Mouse (Mus musculus) CH12.LX (cell line): ENCODE measurements at regions not wholly inside any gene's neighbourhood (a gene's known extent, or its start where the extent isn't known, plus 50 kb on each side); places are given as distances from the start of the nearest gene placed in this dataset.

Experiments
- DNase-seq: peaks from one replicate; pipeline ENCODE4 v3.0.0-alpha.2; 2013; ENCODE audit errors: extremely low read depth
- H3K27ac ChIP-seq: 2 replicates; pipeline ENCODE4 v1.5.1; 2012; ENCODE audit warnings: low read depth, mild to moderate bottlenecking, control low read depth, moderate library complexity; ENCODE audit not compliant: insufficient read depth
- H3K27me3 ChIP-seq: replicated peaks from 2 replicates; pipeline ENCODE3; 2012; ENCODE audit warnings: inconsistent platforms
- H3K36me3 ChIP-seq, 2 experiments: replicated peaks in 1 of 2; 2 replicates each; pipeline versions ENCODE3 to v1.6.1; 2012; ENCODE audit warnings: inconsistent platforms in 1 of 2, low read length in 1 of 2, mild to moderate bottlenecking in 1 of 2, mixed read lengths in 1 of 2, moderate library complexity in 1 of 2; ENCODE audit not compliant: control insufficient read depth in 1 of 2, insufficient read depth in 1 of 2
- H3K4me1 ChIP-seq, 2 experiments: 2 replicates each; pipeline ENCODE4 v1.6.1; 2012; ENCODE audit warnings: inconsistent platforms in 1 of 2, moderate library complexity in 1 of 2; ENCODE audit not compliant: insufficient read depth in 2 of 2, control insufficient read depth in 1 of 2
- H3K4me2 ChIP-seq: 2 replicates; pipeline ENCODE4 v1.6.1; 2012; ENCODE audit warnings: low read depth, mild to moderate bottlenecking, control low read depth; ENCODE audit not compliant: poor library complexity, insufficient read depth, severe bottlenecking
- H3K4me3 ChIP-seq, 3 experiments: fragments of 150-350 bp in 1 of 3; sonication (generic) in 1 of 3; replicated peaks in 1 of 3; 2 replicates each; pipeline versions ENCODE3 to v1.5.1; 2011 to 2012; ENCODE audit warnings: low read depth in 2 of 3, low read length in 2 of 3, mild to moderate bottlenecking in 2 of 3, moderate library complexity in 2 of 3, control low read depth in 1 of 3, improper control_type of control experiment in 1 of 3, inconsistent platforms in 1 of 3, mixed read lengths in 1 of 3; ENCODE audit not compliant: poor library complexity in 1 of 3
- H3K79me2 ChIP-seq: replicated peaks from 2 replicates; pipeline ENCODE4 v1.6.1; 2012; ENCODE audit warnings: mild to moderate bottlenecking, moderate library complexity; ENCODE audit not compliant: control insufficient read depth, poor library complexity, insufficient read depth, severe bottlenecking; ENCODE audit errors: extremely low read depth
- H3K9ac ChIP-seq: 2 replicates; pipeline ENCODE4 v1.6.1; 2012; ENCODE audit warnings: low read depth, mild to moderate bottlenecking, control low read depth, moderate library complexity; ENCODE audit not compliant: insufficient read depth
- H3K9me3 ChIP-seq: replicated peaks from 2 replicates; pipeline ENCODE3; 2012; ENCODE audit warnings: low read length, inconsistent platforms, mixed read lengths
- BHLHE40 ChIP-seq: IDR thresholded peaks from 2 replicates; pipeline ENCODE4 v1.6.1; 2011; ENCODE audit warnings: mild to moderate bottlenecking, low read depth, low read length, improper control_type of control experiment
- CHD1 ChIP-seq: IDR thresholded peaks from 2 replicates; pipeline ENCODE4 v1.6.1; 2012; ENCODE audit warnings: low read depth, low read length, improper control_type of control experiment, inconsistent platforms
- CTCF ChIP-seq, 2 experiments: IDR thresholded peaks in 1 of 2; conservative IDR thresholded peaks in 1 of 2; 2 replicates each; pipeline ENCODE4 v1.5.1; 2011 to 2012; ENCODE audit warnings: low read depth in 2 of 2, low read length in 2 of 2, improper control_type of control experiment in 1 of 2, inconsistent platforms in 1 of 2, mild to moderate bottlenecking in 1 of 2, moderate library complexity in 1 of 2
- E2F4 ChIP-seq: IDR thresholded peaks from 2 replicates; pipeline ENCODE4 v1.6.1; 2011; ENCODE audit warnings: low read depth, low read length, improper control_type of control experiment; ENCODE audit not compliant: insufficient replicate concordance
- ELF1 ChIP-seq: IDR thresholded peaks from 2 replicates; pipeline ENCODE4 v1.6.1; 2014; ENCODE audit warnings: low read depth, mild to moderate bottlenecking, inconsistent platforms, low read length, improper control_type of control experiment
- EP300 ChIP-seq: IDR thresholded peaks from 2 replicates; pipeline ENCODE4 v1.6.1; 2011; ENCODE audit warnings: low read length, improper control_type of control experiment
- ETS1 ChIP-seq: conservative IDR thresholded peaks from 2 replicates; pipeline ENCODE4 v1.6.1; 2012; ENCODE audit warnings: low read depth, mild to moderate bottlenecking, inconsistent platforms, low read length, improper control_type of control experiment, moderate library complexity
- GABPA ChIP-seq: IDR thresholded peaks from 2 replicates; pipeline ENCODE4 v1.6.1; 2012; ENCODE audit warnings: low read depth, low read length, improper control_type of control experiment, inconsistent platforms; ENCODE audit not compliant: insufficient replicate concordance
- IRF4 ChIP-seq: IDR thresholded peaks from 2 replicates; pipeline ENCODE4 v1.6.1; 2014; ENCODE audit warnings: low read depth, mild to moderate bottlenecking, inconsistent platforms, low read length, improper control_type of control experiment
- JUN ChIP-seq: IDR thresholded peaks from 2 replicates; pipeline ENCODE4 v1.6.1; 2011; ENCODE audit warnings: low read depth, mild to moderate bottlenecking, low read length, improper control_type of control experiment, moderate library complexity; ENCODE audit not compliant: insufficient read depth
- KAT2A ChIP-seq: IDR thresholded peaks from 2 replicates; pipeline ENCODE4 v1.6.1; 2012; ENCODE audit warnings: low read length, improper control_type of control experiment, inconsistent platforms; ENCODE audit not compliant: insufficient replicate concordance
- MAFK ChIP-seq: IDR thresholded peaks from 2 replicates; pipeline ENCODE4 v1.6.1; 2011; ENCODE audit warnings: low read length, improper control_type of control experiment; ENCODE audit not compliant: insufficient replicate concordance
- MAX ChIP-seq: IDR thresholded peaks from 2 replicates; pipeline ENCODE4 v1.6.1; 2011; ENCODE audit warnings: low read length, improper control_type of control experiment
- MAZ ChIP-seq: IDR thresholded peaks from 2 replicates; pipeline ENCODE4 v1.6.1; 2012; ENCODE audit warnings: low read depth, mild to moderate bottlenecking, inconsistent platforms, low read length, improper control_type of control experiment, moderate library complexity
- MEF2A ChIP-seq: IDR thresholded peaks from 2 replicates; pipeline ENCODE4 v1.6.1; 2014; ENCODE audit warnings: low read depth, mild to moderate bottlenecking, inconsistent platforms, low read length, improper control_type of control experiment, borderline replicate concordance
- MXI1 ChIP-seq: IDR thresholded peaks from 2 replicates; pipeline ENCODE4 v1.6.1; 2011; ENCODE audit warnings: mild to moderate bottlenecking, low read depth, low read length, improper control_type of control experiment
- NELFE ChIP-seq: IDR thresholded peaks from 2 replicates; pipeline ENCODE4 v1.6.1; 2011; ENCODE audit warnings: low read depth, low read length, improper control_type of control experiment
- NRF1 ChIP-seq: IDR thresholded peaks from 2 replicates; pipeline ENCODE4 v1.6.1; 2014; ENCODE audit warnings: low read depth, mild to moderate bottlenecking, inconsistent platforms, low read length, improper control_type of control experiment, moderate library complexity
- POLR2AphosphoS2 ChIP-seq: IDR thresholded peaks from 2 replicates; pipeline ENCODE4 v1.6.1; 2011; ENCODE audit warnings: low read depth, low read length, improper control_type of control experiment
- RAD21 ChIP-seq: IDR thresholded peaks from 2 replicates; pipeline ENCODE4 v1.6.1; 2011; ENCODE audit warnings: low read depth, mild to moderate bottlenecking, low read length, improper control_type of control experiment, moderate library complexity
- RCOR1 ChIP-seq: conservative IDR thresholded peaks from 2 replicates; pipeline ENCODE4 v1.6.1; 2012; ENCODE audit warnings: low read depth, mild to moderate bottlenecking, inconsistent platforms, low read length, improper control_type of control experiment
- SIN3A ChIP-seq: IDR thresholded peaks from 2 replicates; pipeline ENCODE4 v1.6.1; 2012; ENCODE audit warnings: low read length, improper control_type of control experiment, inconsistent platforms
- TCF12 ChIP-seq: IDR thresholded peaks from 2 replicates; pipeline ENCODE4 v1.6.1; 2014; ENCODE audit warnings: low read depth, mild to moderate bottlenecking, inconsistent platforms, low read length, improper control_type of control experiment
- USF2 ChIP-seq: conservative IDR thresholded peaks from 2 replicates; pipeline ENCODE4 v1.6.1; 2011; ENCODE audit warnings: low read depth, low read length, improper control_type of control experiment
- ZKSCAN1 ChIP-seq: IDR thresholded peaks from 2 replicates; pipeline ENCODE4 v1.6.1; 2012; ENCODE audit warnings: low read depth, inconsistent platforms, low read length, improper control_type of control experiment, borderline replicate concordance
- dilution Hi-C: fragments of 300-500 bp; cut with MboI; formaldehyde crosslinking; loops from 2 replicates; pipeline ENCODE4 v1.14.3; 2020; ENCODE audit warnings: low sequenced_read_pairs; ENCODE audit not compliant: extremely low pct_unique_long_range_greater_than_20kb, extremely low pct_ligation_motif_present
- in situ Hi-C: fragments of 300-500 bp; cut with MboI; formaldehyde crosslinking; loops from 3 replicates; pipeline ENCODE4 v1.14.3; 2019; ENCODE audit warnings: low sequenced_read_pairs, low pct_ligation_motif_present, low pct_unique_long_range_greater_than_20kb, mixed read lengths

- H3K9ac ChIP-seq: no peak overlapping the region
- no peaks in the 10 kb centered on the region for H3K79me2 ChIP-seq
- H3K4me1 ChIP-seq: peaks cover 2 to 12% of the 10 kb centered on the region in 2 experiments; a peak in 2 of 4 replicates
- TF ChIP-seq MAFK (no peak), NELFE (no peak), ZKSCAN1 (no peak), ETS1 (no peak), IRF4 (no peak), RAD21 (no peak), NRF1 (no peak), CTCF (conservative IDR thresholded peaks at IDR 0.05 in 1 of 2, IDR thresholded peaks at IDR 0.05 in 1 of 2; ENCODE audit: low read depth in 2 of 2, low read length in 2 of 2) (no peak), KAT2A (no peak), GABPA (no peak), MAX (no peak), JUN (no peak), MEF2A (no peak)
- TF ChIP-seq, all 38 proteins: peak for 0
- no peak for DNase-seq
- dilution Hi-C loops: no loop called here
- in situ Hi-C loops: no loop called here
- no peak overlapping the region for H3K27ac ChIP-seq
- H3K36me3 ChIP-seq: no peaks in the 10 kb centered on the region
- no peak overlapping the region for H3K4me2 ChIP-seq
- H3K4me3 ChIP-seq: no peak overlapping the region
- H3K27me3 ChIP-seq: no peaks in the 10 kb centered on the region
- H3K9me3 ChIP-seq: no peaks in the 10 kb centered on the region
These were observed 145.1 kb upstream of the Trib2 start for GRCm38 (mm10) chr12:15961834-15962233.

- no peak overlapping the region for H3K4me3 ChIP-seq
- TF ChIP-seq RCOR1 (no peak), BHLHE40 (no peak), ETS1 (no peak), MAZ (no peak), CHD1 (no peak), E2F4 (no peak), USF2 (no peak), EP300 (no peak), SIN3A (no peak), KAT2A (no peak), ZKSCAN1 (no peak), CTCF (conservative IDR thresholded peaks at IDR 0.05 in 1 of 2, IDR thresholded peaks at IDR 0.05 in 1 of 2; ENCODE audit: low read depth in 2 of 2, low read length in 2 of 2) (no peak), POLR2AphosphoS2 (no peak), MEF2A (no peak), ELF1 (no peak), TCF12 (no peak), MXI1 (no peak)
- no peak for DNase-seq
- dilution Hi-C loops: no loop called here
- H3K27me3 ChIP-seq: no peaks in the 10 kb centered on the region
- H3K9ac ChIP-seq: no peak overlapping the region
- peaks cover 7 to 19% of the 10 kb centered on the region in 2 experiments for H3K4me1 ChIP-seq
- H3K27ac ChIP-seq: no peak overlapping the region
- no peaks in the 10 kb centered on the region for H3K9me3 ChIP-seq
- in situ Hi-C loops: no loop called here
- no peak overlapping the region; the same call in 1 of the 2 replicates for H3K4me2 ChIP-seq
- no peaks in the 10 kb centered on the region for H3K36me3 ChIP-seq
- no peaks in the 10 kb centered on the region for H3K79me2 ChIP-seq
These were observed 120.9 kb upstream of the Trib2 start for GRCm38 (mm10) chr12:15937443-15938237.
